Comparison of ENCODE assay signal across 8 mouse cellular contexts in genomic region chr1:174553272-174554007, GRCm38 (mm10). TPM values are rescaled to one million over a fixed set of nuclear protein-coding genes. Genes with fewer than 3 reads are reported as not detected.
DNase-seq lines count a peak whose midpoint lies in the region; ATAC-seq lines count a peak whose summit lies in the region.

No protein-coding gene starts in this region.

- H3K27ac ChIP-seq in kidney, embryonic 16.5 days (ENCODE audit: low read length) = no peak overlapping the region
- H3K27ac ChIP-seq in midbrain, embryonic 13.5 days = no peak overlapping the region

- 33% methylated on average over 2 of the region's 2 CpGs for WGBS in kidney, embryonic 16.5 days
- WGBS in midbrain, embryonic 13.5 days = 29% methylated on average over 2 of the region's 2 CpGs

- no peaks in the 10 kb centered on the region for H3K9me3 ChIP-seq in kidney, embryonic 16.5 days (ENCODE audit: low read length)
- H3K9me3 ChIP-seq in midbrain, embryonic 13.5 days = no peaks in the 10 kb centered on the region

- H3K4me1 ChIP-seq in kidney, embryonic 16.5 days (ENCODE audit: insufficient read depth, low read length) = no peaks in the 10 kb centered on the region
- H3K4me1 ChIP-seq in midbrain, embryonic 13.5 days (replicated peaks) = 0 out of 2 replicates have a peak, but pooled peaks cover 3% of the 10 kb centered on the region

- H3K4me2 ChIP-seq in kidney, embryonic 16.5 days (replicated peaks; ENCODE audit: low read depth, low read length) = no peak overlapping the region
- H3K4me2 ChIP-seq in midbrain, embryonic 13.5 days (replicated peaks) = no peak overlapping the region

- H3K27me3 ChIP-seq in kidney, embryonic 16.5 days (ENCODE audit: insufficient read depth, low read length) = no peaks in the 10 kb centered on the region
- H3K27me3 ChIP-seq in midbrain, embryonic 13.5 days = no peaks in the 10 kb centered on the region

- no peak overlapping the region for H3K9ac ChIP-seq in kidney, embryonic 16.5 days (replicated peaks; ENCODE audit: low read length)
- no peak overlapping the region for H3K9ac ChIP-seq in midbrain, embryonic 13.5 days (replicated peaks)

- peak; percentile 7 for DNase-seq in kidney, adult 18-20 months
- DNase-seq in MEL-GATA-1-ER (ENCODE audit: extremely low read depth, low read depth) = peak; percentile 0
- DNase-seq in cerebellum, adult 9-11 months = peak; percentile 58
- DNase-seq in frontal cortex, adult 2 months (ENCODE audit: extremely low spot score in 1 of 2, low spot score in 1 of 2) = peak; percentile 34 to 77
- DNase-seq in layer of hippocampus, postnatal 10 days (ENCODE audit: low spot score in 2 of 2) = peak; percentile 83
- peak; percentile 11 to 23 for DNase-seq in thymus, postnatal 36 days

- ATAC-seq in kidney, embryonic 16.5 days (ENCODE audit: low FRiP score, low TSS enrichment) = no peak
- peak; percentile 41; the same call in 1 of the 2 replicates for ATAC-seq in midbrain, embryonic 13.5 days

- no peaks in the 10 kb centered on the region for H3K36me3 ChIP-seq in kidney, embryonic 16.5 days (ENCODE audit: insufficient read depth, low read length)
- no peaks in the 10 kb centered on the region for H3K36me3 ChIP-seq in midbrain, embryonic 13.5 days

- H3K4me3 ChIP-seq in kidney, embryonic 16.5 days (ENCODE audit: low read length) = no peak overlapping the region
- no peak overlapping the region for H3K4me3 ChIP-seq in midbrain, embryonic 13.5 days (replicated peaks)

RNA-seq across cellular contexts. Expression of gene Fmn2, which starts 51.8 kb away (rescaled TPM):
- polyA plus RNA-seq in kidney, embryonic 16.5 days (2015; fragmentation: Nextera tagmentation; extraction: Ambion mirVana) = 0.47 and 0.59 TPM in 2 replicates
- polyA plus RNA-seq in frontal cortex, adult 2 months (2012; rRNA removed) = 29.6 and 32.0 TPM in 2 replicates
- 10 to 100 TPM; 45.9 to 52.1 TPM for total RNA-seq in layer of hippocampus, postnatal 10 days (2021)
- 9.9 and 11.3 TPM in 2 replicates for polyA plus RNA-seq in midbrain, embryonic 13.5 days (2015; fragmentation: Nextera tagmentation; extraction: Ambion mirVana)

Comparison
In these comparisons a context has a peak if more than half of its experiments do, and no peak if none do; other contexts are left out.
1. DNase-seq: peak in every context shown above with its lines; median percentile 83 in layer of hippocampus, postnatal 10 days; 58 in cerebellum, adult 9-11 months; 56 in frontal cortex, adult 2 months; 17 in thymus, postnatal 36 days; 7 in kidney, adult 18-20 months; 0 in MEL-GATA-1-ER.